10 mouse cellular contexts compared by ENCODE assay signal in genomic region chr6:113282969-113283368, GRCm38 (mm10). TPM values are rescaled to one million over a fixed set of nuclear protein-coding genes. Genes with fewer than 3 reads are reported as not detected.
A peak's percentile ranks its signal among the peaks of the same experiment; 100 is the strongest.
DNase-seq lines count a peak whose midpoint lies in the region; ATAC-seq and TF ChIP-seq lines count a peak whose summit lies in the region.
"Had no signal": no experiment of that assay in that cellular context is flagged by ENCODE, and none has a peak within 500 bp of the region (broad histone marks: within the 10 kb centered on the region; RNA-seq: fewer than 3 reads in every experiment).

No protein-coding gene starts in this region.

- H3K27me3 ChIP-seq in forebrain, embryonic 15.5 days: peaks cover 35% of the 10 kb centered on the region
- peaks cover 47% of the 10 kb centered on the region for H3K27me3 ChIP-seq in midbrain, embryonic 13.5 days

- H3K9ac ChIP-seq in forebrain, embryonic 15.5 days (replicated peaks): no peak overlapping the region
- no peak overlapping the region; the same call in 1 of the 2 replicates for H3K9ac ChIP-seq in midbrain, embryonic 13.5 days (replicated peaks)

- no peak for DNase-seq in gastrocnemius, adult 2 months
- no peak for DNase-seq in gastrocnemius, adult 8-10 months (ENCODE audit: low spot score in 2 of 2)
- DNase-seq in cerebellum, adult 11 months: peak; percentile 38
- DNase-seq in Muller cell, postnatal 12 days (ENCODE audit: inconsistent ontology term): no peak
- DNase-seq in embryo, embryonic 9.5 days (ENCODE audit: extremely low spot score): no peak
- DNase-seq in layer of hippocampus, postnatal 25 days (ENCODE audit: extremely low spot score in 1 of 2, low spot score in 1 of 2): no peak
- DNase-seq: adrenal gland, adult 8-10 months; right cerebral cortex, postnatal 25 days had no signal

- WGBS in forebrain, embryonic 15.5 days: under 1% methylated on average over 22 of the region's 22 CpGs
- 1% methylated on average over 22 of the region's 22 CpGs for WGBS in midbrain, embryonic 13.5 days

- intact Hi-C loops in gastrocnemius, adult 2 months (cut with DNase I): no loop called here

- peaks cover 7% of the 10 kb centered on the region for H3K36me3 ChIP-seq in forebrain, embryonic 15.5 days
- H3K36me3 ChIP-seq in midbrain, embryonic 13.5 days: peaks cover 22% of the 10 kb centered on the region

- peak overlapping the region; percentile 56 for H3K4me2 ChIP-seq in forebrain, embryonic 15.5 days (replicated peaks)
- H3K4me2 ChIP-seq in midbrain, embryonic 13.5 days (replicated peaks): peak overlapping the region; percentile 64

- H3K9me3 ChIP-seq in forebrain, embryonic 15.5 days: no peaks in the 10 kb centered on the region
- H3K9me3 ChIP-seq in midbrain, embryonic 13.5 days: no peaks in the 10 kb centered on the region

- 0 out of 2 replicates have a peak, but pooled peaks have one; percentile 36 for ATAC-seq in forebrain, embryonic 15.5 days (replicated peaks)
- peak; percentile 62 for ATAC-seq in midbrain, embryonic 13.5 days

- H3K27ac ChIP-seq in gastrocnemius, adult 2 months: no peak overlapping the region
- no peak overlapping the region for H3K27ac ChIP-seq in forebrain, embryonic 15.5 days (replicated peaks)
- no peak overlapping the region for H3K27ac ChIP-seq in midbrain, embryonic 13.5 days

- TF ChIP-seq CTCF in gastrocnemius, adult 2 months (IDR thresholded peaks at IDR 0.05): no peak

- 0 out of 2 replicates have a peak overlapping the region, but pooled peaks have one; percentile 26 for H3K4me3 ChIP-seq in gastrocnemius, adult 2 months
- H3K4me3 ChIP-seq in forebrain, embryonic 15.5 days: peak overlapping the region; percentile 19; the same call in 1 of the 2 replicates
- H3K4me3 ChIP-seq in midbrain, embryonic 13.5 days (replicated peaks): peak overlapping the region; percentile 37

- peaks cover 15% of the 10 kb centered on the region for H3K4me1 ChIP-seq in forebrain, embryonic 15.5 days
- H3K4me1 ChIP-seq in midbrain, embryonic 13.5 days (replicated peaks): peaks cover 14% of the 10 kb centered on the region

RNA-seq across cellular contexts. Expression of gene Cpne9, which starts 0.9 kb away (rescaled TPM):
- not detected for total RNA-seq in gastrocnemius, adult 2 months (2021)
- not detected for total RNA-seq in gastrocnemius, adult 8-10 months (2022)
- polyA plus RNA-seq in forebrain, embryonic 15.5 days (2015; fragmentation: Nextera tagmentation; extraction: Ambion mirVana): 0.34 and 0.39 TPM in 2 replicates
- 0.58 and 0.71 TPM in 2 replicates for polyA plus RNA-seq in midbrain, embryonic 13.5 days (2015; fragmentation: Nextera tagmentation; extraction: Ambion mirVana)
- 10 to 100 TPM; 17.5 to 18.9 TPM for total RNA-seq in layer of hippocampus, postnatal 25 days (2021)

RNA-seq across cellular contexts. Expression of gene Brpf1, which starts 24.0 kb away (rescaled TPM):
- 10 to 100 TPM; 10.2 to 10.3 TPM for total RNA-seq in gastrocnemius, adult 2 months (2021)
- total RNA-seq in gastrocnemius, adult 8-10 months (2022): 10 to 100 TPM in 1 of 4 experiments, 1 to 10 TPM in 3; 8.0 to 11.1 (median 9.5) TPM
- polyA plus RNA-seq in forebrain, embryonic 15.5 days (2015; fragmentation: Nextera tagmentation; extraction: Ambion mirVana): 19.6 and 22.2 TPM in 2 replicates
- polyA plus RNA-seq in midbrain, embryonic 13.5 days (2015; fragmentation: Nextera tagmentation; extraction: Ambion mirVana): 19.4 and 21.4 TPM in 2 replicates
- 10 to 100 TPM; 32.2 to 35.1 TPM for total RNA-seq in layer of hippocampus, postnatal 25 days (2021)

RNA-seq across cellular contexts. Expression of gene Ogg1, which starts 43.8 kb away (rescaled TPM):
- 1 to 10 TPM; 3.9 to 5.2 TPM for total RNA-seq in gastrocnemius, adult 2 months (2021)
- 1 to 10 TPM; 4.3 to 7.6 (median 5.2) TPM for total RNA-seq in gastrocnemius, adult 8-10 months (2022)
- 11.6 and 11.8 TPM in 2 replicates for polyA plus RNA-seq in forebrain, embryonic 15.5 days (2015; fragmentation: Nextera tagmentation; extraction: Ambion mirVana)
- polyA plus RNA-seq in midbrain, embryonic 13.5 days (2015; fragmentation: Nextera tagmentation; extraction: Ambion mirVana): 9.5 and 9.9 TPM in 2 replicates
- 1 to 10 TPM; 7.8 to 8.2 TPM for total RNA-seq in layer of hippocampus, postnatal 25 days (2021)

RNA-seq across cellular contexts. Expression of gene Mtmr14, which starts 45.3 kb away (rescaled TPM):
- 10 to 100 TPM; 14.9 to 16.0 TPM for total RNA-seq in gastrocnemius, adult 2 months (2021)
- total RNA-seq in gastrocnemius, adult 8-10 months (2022): 10 to 100 TPM; 14.2 to 17.0 (median 16.3) TPM
- 47.0 and 53.8 TPM in 2 replicates for polyA plus RNA-seq in forebrain, embryonic 15.5 days (2015; fragmentation: Nextera tagmentation; extraction: Ambion mirVana)
- 40.4 and 45.0 TPM in 2 replicates for polyA plus RNA-seq in midbrain, embryonic 13.5 days (2015; fragmentation: Nextera tagmentation; extraction: Ambion mirVana)
- total RNA-seq in layer of hippocampus, postnatal 25 days (2021): 10 to 100 TPM; 15.7 to 17.3 TPM

Comparison
In these comparisons a context has a peak if more than half of its experiments do, and no peak if none do; other contexts are left out.
1. RNA of gene Cpne9, which starts 0.9 kb away (total RNA-seq): 17.5 to 18.9 TPM in layer of hippocampus, postnatal 25 days; not detected in gastrocnemius, adult 2 months and not detected in gastrocnemius, adult 8-10 months; every median in the first group is over 10 times any median in the second.
2. Peak in every context shown above with its lines, with median percentiles within 50 percentile points of each other: H3K4me3 ChIP-seq.